Mouse (Mus musculus) bone marrow, adult 2 months (tissue): ENCODE data around the gene Prr13. TPM values are rescaled to one million over a fixed set of nuclear protein-coding genes. Genes with fewer than 3 reads are reported as not detected.

Experiments
- H3K27ac ChIP-seq: fragments of 200-500 bp; 2 replicates; pipeline ENCODE4 v1.5.1; 2012; ENCODE audit warnings: low read depth, mild to moderate bottlenecking, control low read depth, inconsistent platforms, low read length; ENCODE audit not compliant: control insufficient read depth, poor library complexity, insufficient read depth
- H3K4me1 ChIP-seq: fragments of 200-500 bp; 2 replicates; pipeline ENCODE4 v1.6.1; 2011; ENCODE audit warnings: low read length; ENCODE audit not compliant: control insufficient read depth, insufficient read depth
- H3K4me3 ChIP-seq: fragments of 200-500 bp; replicated peaks from 2 replicates; pipeline ENCODE3; 2011; ENCODE audit warnings: mild to moderate bottlenecking, low read depth, low read length, control low read depth; ENCODE audit not compliant: control insufficient read depth
- CTCF ChIP-seq: fragments of 200-500 bp; IDR thresholded peaks from 2 replicates; pipeline ENCODE4 v1.5.1; 2011; ENCODE audit warnings: low read length, control low read depth; ENCODE audit not compliant: control insufficient read depth, insufficient read depth
- POLR2A ChIP-seq: fragments of 200-500 bp; IDR thresholded peaks from 2 replicates; pipeline ENCODE4 v1.6.1; 2011; ENCODE audit warnings: low read depth, mild to moderate bottlenecking, control low read depth, low read length, borderline replicate concordance; ENCODE audit not compliant: control insufficient read depth
- WGBS: fragments of 180-500 bp; shearing (Covaris S2); methylation state at CpG from one replicate; pipeline ENCODE4 v1.1.7; 2018; 5-methylcytosine and 5-hydroxymethylcytosine counted together
- polyA plus RNA-seq: library from polyadenylated mRNA; stranded (reverse); fragments of >200 nt; gene quantifications from 2 replicates; pipeline ENCODE4 v1.2.4, GENCODE M21; 2011; ENCODE audit warnings: low replicate concordance; ENCODE audit not compliant: missing spikeins, insufficient read depth, insufficient read length

The Prr13 gene
- polyA plus RNA-seq: 125 and 251 TPM in 2 replicates

- Histone ChIP-seq H3K27ac (peak within 1 kb of the TSS; percentile 83), H3K4me1 (peaks cover 2% of the 10 kb centered on the region), H3K4me3 (peak within 1 kb of the TSS; percentile 72)
- under 1% methylated on average over 19 of the region's 19 CpGs for WGBS
- TF ChIP-seq POLR2A (peak; percentile 27; the same call in 1 of the 2 replicates), CTCF (peak; percentile 51; the same call in 1 of the 2 replicates)
These were observed at the start of gene Prr13 for GRCm38 (mm10) chr15:102458904-102459317. Gene Prr13, plus strand, starts transcription at chr15:102459028.

GRCm38 (mm10) chr15:102409286-102409685 is 49.5 kb upstream of the Prr13 start:
- 86% methylated on average over 3 of the region's 3 CpGs for WGBS
- Histone ChIP-seq H3K4me1 (peaks cover 2% of the 10 kb centered on the region), H3K4me3 (no peak overlapping the region), H3K27ac (no peak overlapping the region)
- TF ChIP-seq CTCF (no peak), POLR2A (no peak)

GRCm38 (mm10) chr15:102411077-102411476 is 47.8 kb upstream of the Prr13 start:
- TF ChIP-seq CTCF (no peak), POLR2A (no peak)
- Histone ChIP-seq H3K4me1 (peaks cover 2% of the 10 kb centered on the region), H3K4me3 (no peak overlapping the region), H3K27ac (no peak overlapping the region)
- WGBS: 81% methylated on average over 1 of the region's 1 CpGs

- H3K27ac ChIP-seq: no peak overlapping the region
- no peak for TF ChIP-seq POLR2A
- H3K4me1 ChIP-seq: peaks cover under 1% of the 10 kb centered on the region
- no peak overlapping the region for H3K4me3 ChIP-seq
These were observed 45.1 kb upstream of the Prr13 start for GRCm38 (mm10) chr15:102413687-102414086.

- H3K4me1 ChIP-seq: no peaks in the 10 kb centered on the region
- TF ChIP-seq POLR2A: no peak
- WGBS: 92% methylated on average over 2 of the region's 2 CpGs
- H3K4me3 ChIP-seq: no peak overlapping the region
- no peak overlapping the region for H3K27ac ChIP-seq
These were observed 41.3 kb upstream of the Prr13 start for GRCm38 (mm10) chr15:102417524-102417923.

- TF ChIP-seq CTCF (no peak), POLR2A (no peak)
- H3K27ac ChIP-seq: no peak overlapping the region
- no peaks in the 10 kb centered on the region; the same call in 1 of the 2 replicates for H3K4me1 ChIP-seq
- no peak overlapping the region for H3K4me3 ChIP-seq
- 23% methylated on average over 1 of the region's 1 CpGs for WGBS
These were observed 37.8 kb upstream of the Prr13 start for GRCm38 (mm10) chr15:102420986-102421385.

GRCm38 (mm10) chr15:102421437-102421836 is 37.4 kb upstream of the Prr13 start:
- no peak overlapping the region for H3K27ac ChIP-seq
- H3K4me3 ChIP-seq: no peak overlapping the region
- no peaks in the 10 kb centered on the region; the same call in 1 of the 2 replicates for H3K4me1 ChIP-seq
- WGBS: 46% methylated on average over 3 of the region's 3 CpGs
- TF ChIP-seq CTCF (no peak), POLR2A (no peak)

- Histone ChIP-seq H3K4me1 (no peaks in the 10 kb centered on the region; the same call in 1 of the 2 replicates), H3K4me3 (no peak overlapping the region), H3K27ac (no peak overlapping the region)
- TF ChIP-seq CTCF (no peak), POLR2A (no peak)
- WGBS: 67% methylated on average over 2 of the region's 2 CpGs
These were observed 35.1 kb upstream of the Prr13 start for GRCm38 (mm10) chr15:102423602-102424240.

- no peak for TF ChIP-seq CTCF
- TF ChIP-seq POLR2A: no peak
- Histone ChIP-seq H3K27ac (no peak overlapping the region), H3K4me3 (no peak overlapping the region), H3K4me1 (no peaks in the 10 kb centered on the region; the same call in 1 of the 2 replicates)
- 77% methylated on average over 2 of the region's 2 CpGs for WGBS
These were observed 34.2 kb upstream of the Prr13 start for GRCm38 (mm10) chr15:102424657-102425056.
